Mouse (Mus musculus): ENCODE data around the gene Usf1.

Gene Usf1

DNA sequence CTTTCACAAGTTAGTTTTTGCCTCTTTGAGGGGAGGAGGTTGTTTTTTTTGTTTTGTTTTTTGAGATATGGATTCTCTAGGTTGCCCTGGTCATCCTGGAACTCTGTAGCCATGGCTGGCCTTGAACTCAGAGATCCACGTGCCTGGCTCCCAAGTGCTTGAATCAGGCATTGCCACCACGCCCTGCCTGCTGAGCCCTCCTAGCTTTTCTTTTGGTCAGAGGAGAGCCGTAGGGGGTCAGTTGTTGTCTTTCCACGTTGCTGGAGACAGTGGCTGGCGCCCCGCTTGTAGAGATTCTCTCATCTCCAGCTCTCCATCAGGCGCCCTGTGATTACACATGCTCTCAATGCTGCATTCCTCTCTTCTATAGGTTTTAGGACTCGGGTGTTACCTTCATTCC lies 2.5 kb downstream of the Usf1 start:
- no peak for DNase-seq (ENCODE audit: low read depth, low spot score)

DNA sequence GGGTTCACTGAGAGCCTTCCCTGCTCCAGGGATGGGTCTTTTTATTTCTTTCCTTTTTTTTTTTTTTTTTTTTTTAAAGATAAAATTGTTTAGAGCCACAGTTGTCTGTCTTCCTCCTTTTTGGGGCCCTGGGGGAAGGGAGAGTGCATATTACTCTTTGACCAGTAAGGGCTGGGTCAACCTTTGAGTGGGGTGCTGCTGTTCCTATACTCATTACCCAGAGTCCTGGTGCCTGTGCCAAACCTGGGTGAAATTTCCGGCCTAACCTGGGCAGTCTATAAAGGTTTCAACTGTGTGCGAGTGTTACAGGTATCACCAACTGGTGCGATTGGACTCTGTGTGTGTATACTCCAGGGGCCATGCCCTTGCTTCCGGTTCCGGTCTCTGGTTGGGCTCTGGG lies 7.5 kb downstream of the Usf1 start, which contains the start of gene Tstd1:
Tstd1 (plus strand) TSS at position 213 of the 400 bp plus-strand sequence.
- no peak for DNase-seq (ENCODE audit: low read depth, low spot score)

DNA sequence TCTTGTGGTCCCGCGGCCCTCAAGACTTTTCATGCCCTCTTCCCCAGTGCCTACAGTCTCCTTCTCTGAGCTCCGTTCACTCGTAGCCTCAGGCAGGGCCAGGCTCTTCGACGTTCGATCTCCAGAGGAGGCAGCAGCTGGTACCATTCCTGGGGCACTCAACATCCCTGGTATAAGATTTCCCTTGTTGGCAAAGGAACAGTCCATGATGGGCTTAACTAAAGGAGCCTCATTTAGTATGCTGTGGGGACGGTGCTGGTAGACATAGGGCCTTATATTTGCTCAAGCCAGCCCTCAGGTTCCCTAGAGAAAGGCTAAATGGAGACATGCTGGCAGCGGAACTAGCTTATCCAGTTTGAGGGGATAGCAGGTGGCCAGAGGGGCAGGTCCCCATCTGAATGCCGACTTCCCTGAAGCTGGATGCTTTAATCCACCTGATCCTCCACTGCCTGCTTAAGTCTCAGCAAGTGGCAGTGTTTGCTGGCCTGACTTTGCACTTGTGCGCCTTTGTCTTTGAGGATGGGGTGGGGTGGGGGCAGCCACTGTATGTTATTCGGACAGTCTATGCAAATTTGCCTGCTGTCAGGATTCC lies 8.3 kb downstream of the Usf1 start:
- DNase-seq (ENCODE audit: low read depth, low spot score): no peak

DNA sequence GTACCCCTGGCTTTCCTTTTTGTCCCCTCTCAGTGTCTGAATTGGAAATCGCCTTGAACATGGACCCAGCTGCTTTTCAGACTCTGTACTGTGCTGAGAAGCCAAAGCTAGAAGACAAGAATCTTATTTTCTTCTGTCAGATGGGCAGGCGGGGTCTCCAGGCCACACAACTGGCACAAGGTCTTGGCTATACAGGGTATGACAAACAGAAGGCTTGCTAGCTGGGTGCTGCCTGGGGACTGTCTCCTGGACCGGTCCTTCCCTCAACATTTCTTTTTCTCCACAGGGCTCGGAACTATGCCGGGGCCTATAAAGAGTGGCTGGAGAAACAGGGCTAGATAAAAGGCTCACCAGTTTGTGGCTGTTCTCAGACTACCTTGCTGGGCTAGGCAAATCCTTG lies 8.8 kb downstream of the Usf1 start:
- no peak for DNase-seq (ENCODE audit: low read depth, low spot score)

DNA sequence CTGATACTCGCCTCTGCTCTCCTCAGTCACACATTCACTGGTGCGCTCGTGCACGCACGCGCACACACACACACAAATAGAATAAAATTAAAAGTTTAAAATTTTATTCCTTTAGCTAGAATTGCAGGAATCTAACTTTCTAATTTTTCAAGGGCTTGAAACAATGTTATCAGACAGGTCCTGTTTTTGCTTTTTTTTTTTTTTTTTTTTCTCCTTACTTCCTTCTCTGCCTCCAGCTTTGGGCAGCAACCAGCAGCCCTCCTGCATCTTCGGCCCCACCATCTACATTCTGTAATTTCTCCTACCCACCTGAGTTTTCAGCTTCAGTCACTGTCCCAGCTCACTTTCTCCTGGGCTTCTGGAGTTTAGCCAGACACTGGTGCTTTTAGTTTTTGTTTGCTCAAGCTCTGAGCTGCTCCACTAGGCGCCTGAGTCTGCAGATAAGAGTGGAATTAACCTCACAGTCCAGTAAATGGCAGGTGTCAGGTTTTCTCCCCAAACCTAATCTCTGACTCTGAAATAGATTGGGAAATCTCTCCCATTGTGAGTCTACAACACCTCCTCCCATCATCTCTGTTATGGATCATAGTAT lies 11.5 kb downstream of the Usf1 start:
- no peak for DNase-seq (ENCODE audit: low read depth, low spot score)

DNA sequence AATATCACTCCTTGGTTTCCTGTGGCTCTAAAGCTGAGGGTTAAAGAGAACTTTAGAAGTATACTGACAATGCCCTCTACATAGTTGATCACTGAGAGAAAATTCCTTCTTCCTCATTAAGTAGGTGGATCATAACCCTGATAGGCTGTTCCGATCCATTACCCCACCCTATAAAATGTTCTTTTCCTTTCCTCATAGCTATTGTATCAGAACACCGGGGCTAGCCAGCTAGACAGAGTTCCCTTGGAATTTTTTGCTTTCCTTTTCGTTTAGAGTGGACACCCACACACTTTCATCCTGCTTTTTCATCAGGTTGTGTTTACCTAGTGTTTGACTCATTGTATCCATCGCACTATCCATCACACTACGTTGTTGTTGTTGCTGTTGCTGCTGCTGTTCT lies 13.5 kb downstream of the Usf1 start:
- DNase-seq (ENCODE audit: low read depth, low spot score): no peak

DNA sequence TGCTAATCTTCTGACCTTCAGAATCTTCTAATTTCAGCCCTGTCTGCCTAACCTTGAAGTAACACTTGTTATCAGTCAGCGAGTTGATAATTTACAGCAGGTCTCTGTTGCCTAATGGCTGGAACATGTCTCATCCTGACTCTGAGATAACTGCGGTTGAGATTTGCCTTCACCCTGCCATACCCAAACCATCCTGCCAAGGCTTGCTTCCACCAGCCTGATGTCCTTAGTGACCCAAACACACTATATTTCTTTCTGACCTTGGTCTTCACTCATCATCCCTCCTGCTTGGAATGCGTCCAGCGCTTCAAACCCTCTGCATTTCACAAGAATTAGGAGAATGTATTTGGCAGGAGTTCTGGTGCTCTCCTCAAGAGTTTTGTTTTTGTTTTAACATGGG lies 14.0 kb downstream of the Usf1 start:
- no peak for DNase-seq (ENCODE audit: low read depth, low spot score)

DNA sequence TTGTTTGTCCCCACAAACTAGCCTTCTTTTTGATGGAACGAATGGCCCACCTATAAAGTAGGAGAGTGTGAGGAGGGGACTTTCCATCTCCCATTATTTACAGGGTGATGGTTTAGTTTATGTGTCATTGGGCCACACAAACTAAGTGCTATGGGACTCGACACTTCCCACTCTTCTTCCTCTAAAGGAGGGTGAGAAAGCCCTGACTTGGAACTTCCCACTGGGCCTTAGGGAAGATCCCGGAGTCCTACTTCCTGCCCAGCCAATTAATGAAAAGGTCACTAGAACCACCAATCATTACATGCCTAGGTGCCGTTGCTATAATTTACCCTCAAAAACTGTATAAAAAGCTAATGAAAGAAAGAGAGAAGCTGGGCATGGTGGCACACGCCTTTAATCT lies 21.0 kb downstream of the Usf1 start:
- DNase-seq (ENCODE audit: low read depth, low spot score): no peak

DNA sequence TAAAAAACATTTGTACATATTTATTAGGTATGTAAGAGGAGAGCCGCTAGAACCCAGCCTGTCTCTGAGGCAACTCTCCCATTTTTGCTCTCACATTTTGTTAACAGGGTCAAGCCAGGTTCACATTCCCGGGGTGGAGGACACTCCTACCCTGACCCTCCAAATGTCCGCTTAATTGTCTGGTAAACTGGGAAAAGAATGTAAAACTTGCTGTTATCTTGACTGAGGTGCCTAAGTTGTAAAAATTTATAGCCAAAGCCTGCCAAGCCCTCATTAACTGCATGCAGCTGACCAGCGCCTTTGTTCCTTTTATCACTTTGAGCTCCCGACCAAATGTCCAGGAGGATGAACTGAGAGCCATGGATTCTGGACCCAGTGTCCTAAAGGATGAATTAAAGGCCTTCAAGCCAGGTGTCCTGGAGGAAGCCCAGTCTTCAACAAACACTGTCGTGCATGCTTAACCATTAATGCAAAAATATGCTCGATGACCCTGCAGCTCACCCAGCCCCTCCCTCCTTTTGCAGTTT lies 24.2 kb downstream of the Usf1 start:
- DNase-seq (ENCODE audit: low read depth, low spot score): no peak

DNA sequence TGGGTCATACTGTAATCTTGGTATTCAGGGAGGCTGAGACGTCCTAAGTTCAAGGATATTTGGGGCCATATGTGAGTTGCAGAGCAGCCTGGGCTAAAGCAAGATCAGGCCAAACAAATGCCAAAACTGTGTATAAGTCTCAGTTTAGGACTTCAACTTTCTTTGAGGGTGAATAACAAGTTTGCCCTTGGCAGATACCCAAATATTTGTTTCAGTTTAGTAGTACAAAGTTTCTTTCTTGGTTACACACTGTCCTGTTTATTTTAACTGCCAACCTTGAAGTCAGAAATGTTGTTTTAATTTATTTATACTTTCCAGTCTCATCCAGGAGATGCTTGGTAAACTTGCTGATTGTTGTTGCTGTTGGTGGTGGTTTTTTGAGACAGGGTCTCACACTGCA lies 24.9 kb downstream of the Usf1 start:
- no peak for DNase-seq (ENCODE audit: low read depth, low spot score)

DNA sequence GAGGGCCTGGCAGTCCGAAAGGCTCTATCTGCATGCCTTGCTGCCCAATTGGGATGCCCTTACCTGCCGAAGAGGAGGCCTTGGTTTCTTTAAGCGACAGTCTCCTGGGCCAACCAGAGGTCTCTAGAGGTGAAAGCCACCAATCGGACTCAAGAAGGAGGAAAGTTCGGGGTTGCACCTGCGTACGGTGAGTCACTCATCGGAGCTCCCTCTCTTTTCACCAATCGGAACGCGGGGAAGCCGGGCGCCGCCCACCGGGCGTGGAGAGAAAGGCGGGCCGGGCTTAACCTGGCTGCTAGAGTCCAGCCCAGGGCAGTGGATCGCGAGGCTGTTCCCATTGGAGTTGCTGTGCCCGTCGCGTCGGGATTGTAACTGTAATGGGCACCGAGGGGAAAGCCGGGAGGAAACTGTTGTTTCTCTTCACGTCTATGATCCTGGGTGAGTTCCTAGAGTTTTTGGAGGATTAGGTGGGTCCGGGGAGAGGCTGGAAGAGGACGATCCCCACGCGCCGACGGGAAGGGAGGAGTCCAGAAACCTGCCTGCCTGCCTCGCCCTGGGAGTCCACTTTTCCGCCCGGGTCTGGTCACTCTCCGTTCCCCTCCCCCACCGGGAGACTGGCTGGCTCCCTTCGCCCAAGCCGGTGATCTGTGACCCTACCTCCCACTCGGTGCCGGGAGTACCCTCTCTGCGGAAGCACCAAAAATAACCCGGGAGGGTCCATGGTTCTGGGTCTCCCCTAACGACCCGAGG lies 26.3 kb downstream of the Usf1 start, which contains the start of gene F11r:
F11r (plus strand) TSS at position 272 of the 750 bp plus-strand sequence.
- DNase-seq (ENCODE audit: low read depth, low spot score): peak; percentile 94

DNA sequence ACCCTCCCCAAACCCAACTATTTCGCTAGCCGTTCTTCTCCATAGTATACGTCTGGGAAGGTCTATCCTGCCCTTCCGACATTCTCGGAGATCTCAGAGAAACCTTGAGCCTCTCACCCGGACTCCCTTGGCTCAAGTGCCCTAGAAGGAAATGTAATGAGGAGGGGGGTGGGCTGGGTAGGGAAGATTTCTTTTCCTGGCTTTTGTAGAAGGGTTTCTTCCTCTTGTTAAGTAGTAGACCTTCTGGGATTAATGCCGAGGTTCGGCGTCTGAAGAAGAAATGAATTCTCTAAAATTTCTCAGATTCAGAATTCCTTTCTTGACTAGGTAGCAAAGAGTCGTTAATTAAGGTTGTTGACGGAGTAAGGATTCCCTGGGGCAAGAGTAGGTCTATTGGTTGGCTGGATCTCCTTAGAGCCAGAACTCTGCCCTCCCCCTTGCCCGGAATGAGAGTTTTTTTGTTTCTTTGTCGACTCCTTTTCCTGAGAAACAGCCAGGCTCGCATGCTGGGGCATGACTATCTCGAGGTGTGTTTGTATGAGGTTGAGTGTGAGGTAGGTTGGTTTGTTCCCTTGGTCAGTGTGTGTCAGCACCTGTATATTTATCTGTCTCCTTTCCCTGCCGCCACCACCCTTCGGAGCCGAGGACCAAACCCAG lies 27.0 kb downstream of the Usf1 start:
- DNase-seq (ENCODE audit: low read depth, low spot score): no peak

DNA sequence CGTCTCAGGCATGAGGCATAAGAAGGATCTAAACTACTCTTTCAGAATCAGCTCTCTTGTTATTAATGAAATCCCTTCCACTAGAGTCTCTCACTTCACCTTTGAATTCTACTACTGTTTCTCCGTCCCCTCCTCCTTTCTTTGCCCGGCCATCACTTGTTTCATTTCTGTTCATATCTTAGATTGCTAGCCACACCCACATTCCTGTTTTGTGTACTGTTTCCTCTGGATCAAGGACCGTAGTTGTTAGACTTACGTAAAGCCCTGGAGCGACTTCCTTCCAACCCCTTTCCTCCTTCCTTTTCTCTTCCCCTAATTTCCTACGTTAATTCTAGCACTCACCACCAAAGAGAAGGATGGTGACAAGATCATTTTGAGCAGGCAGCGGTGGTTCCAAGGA lies 28.0 kb downstream of the Usf1 start:
- DNase-seq (ENCODE audit: low read depth, low spot score): no peak

DNA sequence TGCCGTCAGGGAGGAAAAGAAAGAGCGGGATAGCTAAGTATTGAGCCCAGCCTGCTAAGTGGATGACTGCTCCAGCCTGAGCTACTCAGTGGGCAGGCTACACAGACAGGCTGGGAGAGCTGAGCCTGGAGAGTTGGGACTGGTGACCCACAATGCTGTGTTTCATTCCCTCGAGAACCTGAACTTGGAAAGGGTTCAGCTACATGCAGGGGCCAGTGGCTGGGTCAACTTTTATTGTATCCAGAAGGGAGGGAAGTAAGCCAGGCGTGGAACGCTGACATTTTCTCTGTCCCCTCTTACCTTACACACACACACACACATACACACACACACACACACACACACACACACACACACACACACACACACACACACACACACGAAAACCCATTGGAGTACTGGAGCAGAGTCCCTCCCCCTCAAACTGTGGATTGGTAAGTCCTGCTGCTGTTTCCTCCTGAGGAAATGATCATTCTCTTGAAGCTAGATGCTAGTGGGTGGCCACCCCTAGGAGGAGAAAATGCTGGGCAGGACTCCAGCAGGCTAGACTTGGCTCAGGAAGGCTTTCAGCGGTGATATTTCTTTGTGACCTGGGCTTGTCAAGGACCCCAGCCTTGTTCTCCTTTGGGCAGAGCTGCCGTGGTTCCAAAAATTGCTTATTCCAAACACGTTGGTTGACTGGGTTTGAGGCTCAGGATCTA lies 29.1 kb downstream of the Usf1 start:
- DNase-seq (ENCODE audit: low read depth, low spot score): peak; percentile 44

DNA sequence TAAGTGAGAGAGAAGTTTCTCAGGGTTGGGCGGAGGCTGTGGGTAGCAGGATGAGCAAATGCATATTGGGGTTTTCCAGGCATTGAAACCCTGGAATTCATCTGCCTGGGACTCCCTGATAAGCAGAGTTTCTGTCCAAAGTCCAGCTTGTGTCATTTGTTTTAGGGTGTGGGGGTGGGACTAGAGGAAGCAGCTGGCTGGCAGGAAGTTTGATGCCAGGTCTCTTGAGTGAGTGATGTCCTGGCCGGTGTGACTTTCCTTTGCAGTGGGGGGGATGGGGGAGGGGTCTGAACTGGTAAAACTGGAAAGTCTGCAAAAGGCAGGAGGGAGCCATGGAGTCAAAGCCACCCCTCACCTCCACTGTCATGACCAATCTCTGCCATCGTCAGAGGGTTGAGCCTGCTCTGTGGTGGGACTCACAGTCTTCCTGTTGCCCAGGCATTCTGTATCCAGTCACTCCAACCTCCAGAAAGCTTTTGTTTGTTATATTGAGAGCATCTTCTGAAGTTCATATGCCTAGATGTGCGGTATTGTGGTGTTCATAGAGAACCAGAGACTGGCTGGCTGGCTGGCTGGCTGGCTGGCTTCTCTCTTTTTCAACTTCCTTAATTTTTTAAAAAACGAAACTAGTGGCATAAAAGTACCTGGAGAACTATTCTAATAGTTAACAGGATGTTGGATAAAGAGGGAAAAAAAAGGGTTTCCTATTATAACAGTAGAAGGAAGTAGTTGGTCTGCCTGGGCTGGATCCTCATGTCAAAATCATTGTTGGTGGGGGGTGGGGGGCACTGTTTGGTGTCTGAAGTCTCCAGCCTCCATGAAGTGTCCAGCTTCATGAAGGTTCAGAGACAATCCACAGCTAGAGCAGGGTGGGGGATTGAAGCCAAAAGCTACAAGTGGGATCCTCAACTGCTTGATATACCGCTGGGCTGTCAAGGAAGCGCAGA lies 30.6 kb downstream of the Usf1 start:
- DNase-seq (ENCODE audit: low read depth, low spot score): no peak

DNA sequence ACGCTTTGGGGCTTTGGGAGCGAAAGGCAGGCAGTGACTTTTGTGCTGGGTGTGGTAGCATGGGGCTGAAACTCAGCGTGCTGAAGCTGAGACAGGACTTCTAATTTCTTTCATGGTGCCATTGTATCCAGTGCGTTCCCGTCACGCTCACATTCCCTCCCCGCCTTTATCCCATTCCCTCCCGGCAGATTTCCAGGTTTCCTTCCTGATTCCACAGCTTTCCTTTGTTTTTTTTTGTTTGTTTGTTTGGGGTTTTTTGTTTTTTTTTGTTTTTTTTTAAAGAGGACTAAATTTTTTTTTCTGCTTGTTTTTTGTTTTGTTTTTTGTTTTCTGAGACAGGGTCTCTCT lies 31.3 kb downstream of the Usf1 start:
- no peak for DNase-seq (ENCODE audit: low read depth, low spot score)

DNA sequence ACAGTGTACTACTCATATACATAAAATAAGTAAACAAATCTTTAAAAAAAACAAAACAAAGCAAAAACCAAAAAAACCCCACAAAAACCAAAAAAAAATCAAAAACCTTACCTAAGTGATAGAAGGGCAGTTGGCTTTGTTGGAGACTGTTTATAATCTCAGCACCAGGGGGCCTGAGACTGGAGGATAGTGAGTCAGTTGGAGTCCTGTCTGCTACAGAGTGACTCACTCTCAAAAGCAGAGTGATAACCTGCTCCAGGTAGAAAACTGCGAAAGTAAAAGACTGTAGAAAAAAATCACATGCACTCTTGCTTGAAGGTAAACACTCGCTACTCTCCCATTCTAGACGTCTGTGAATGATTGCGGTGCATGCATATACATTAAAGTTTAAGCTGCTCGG lies 33.9 kb downstream of the Usf1 start:
- no peak for DNase-seq (ENCODE audit: low read depth, low spot score)

DNA sequence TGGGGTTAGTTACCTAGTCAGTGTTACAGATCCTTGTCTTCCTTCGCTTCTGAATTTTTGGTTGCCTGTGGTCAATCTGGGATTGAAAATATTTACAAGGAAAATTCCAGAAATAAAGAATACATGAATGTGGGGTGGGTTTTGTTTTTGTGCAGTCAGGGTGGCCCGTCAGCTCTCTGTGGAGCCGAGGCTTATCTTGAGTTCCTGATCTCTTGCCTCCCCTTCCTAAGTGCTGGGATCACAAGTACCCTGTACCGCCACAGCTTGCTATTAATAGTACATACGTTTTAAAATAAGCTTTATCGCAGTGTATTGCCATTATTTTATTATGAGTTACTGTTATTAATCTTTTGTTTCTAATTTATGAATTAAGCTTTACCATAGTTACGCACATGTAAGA lies 35.7 kb downstream of the Usf1 start:
- no peak for DNase-seq (ENCODE audit: low read depth, low spot score)

DNA sequence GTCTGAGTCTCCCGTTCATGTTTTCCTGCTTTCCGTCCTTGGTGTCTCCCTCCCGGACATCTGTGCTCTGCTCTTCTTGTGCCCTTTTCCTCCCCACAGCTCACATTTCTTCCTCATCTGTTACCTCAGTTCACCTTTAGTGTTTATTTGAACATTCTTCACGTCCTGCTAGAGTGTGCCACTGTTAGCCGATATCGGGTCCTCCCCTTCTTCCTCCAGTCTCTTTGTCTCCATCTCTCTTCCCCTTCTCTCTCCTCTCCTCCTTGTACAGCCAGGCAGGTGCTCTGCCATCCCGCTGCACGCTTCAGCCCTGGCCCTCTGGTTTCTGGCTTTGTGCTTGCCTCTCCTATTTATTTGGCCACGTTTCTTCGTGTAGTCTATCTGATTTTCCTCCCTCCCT lies 36.6 kb downstream of the Usf1 start:
- DNase-seq (ENCODE audit: low read depth, low spot score): no peak

DNA sequence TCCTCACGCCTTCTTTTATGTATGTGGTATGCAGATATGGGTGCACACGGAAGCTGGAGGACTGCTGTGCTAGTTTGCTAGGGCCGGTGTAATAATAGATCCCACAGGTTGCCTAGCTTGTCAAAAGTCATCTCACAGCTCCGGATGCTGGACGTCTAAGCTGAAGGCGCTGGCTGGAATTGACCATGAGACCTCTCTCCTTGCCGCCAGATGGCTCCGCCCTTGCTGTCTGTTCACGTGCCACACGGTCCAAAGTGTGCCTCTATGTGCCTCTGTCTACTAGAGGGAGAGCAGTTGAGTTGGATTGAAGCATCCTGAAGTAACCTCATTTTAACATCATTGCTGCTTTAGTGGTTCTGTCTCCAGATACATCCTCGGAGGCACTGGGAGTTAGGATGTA lies 38.9 kb downstream of the Usf1 start:
- DNase-seq (ENCODE audit: low read depth, low spot score): no peak

DNA sequence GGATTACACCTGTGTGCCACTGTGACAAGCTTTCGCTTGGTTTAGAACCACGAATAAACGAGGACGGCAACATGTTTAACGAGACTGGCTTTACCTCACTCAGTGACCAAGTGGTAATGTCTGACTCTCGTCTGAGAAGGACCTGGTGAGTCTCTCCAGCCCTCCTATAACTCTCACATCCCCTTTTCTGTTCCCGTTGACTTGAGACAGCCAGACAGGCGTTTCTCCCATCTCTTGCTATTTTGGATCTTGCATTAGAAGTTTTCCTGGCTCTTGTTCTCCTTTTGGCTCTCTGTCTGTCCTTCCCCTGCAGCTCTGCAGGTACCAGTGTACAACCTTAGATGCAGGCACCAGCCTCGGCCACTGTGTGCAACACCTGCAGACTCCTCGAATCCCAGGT lies 39.9 kb downstream of the Usf1 start:
- DNase-seq (ENCODE audit: low read depth, low spot score): peak; percentile 37
